Mouse (Mus musculus) testis, adult 2 months (tissue): Measurements from ENCODE around the gene Ttc1.

ENCODE experiments used
- CTCF ChIP-seq: fragments of 200-500 bp; IDR thresholded peaks from 2 replicates; pipeline ENCODE4 v1.5.1; 2012; ENCODE audit warnings: low read depth, mild to moderate bottlenecking, inconsistent platforms, low read length, moderate library complexity; ENCODE audit not compliant: control insufficient read depth, insufficient read depth, insufficient replicate concordance
- POLR2A ChIP-seq: fragments of 200-500 bp; IDR thresholded peaks from 2 replicates; pipeline ENCODE4 v1.6.1; 2012; ENCODE audit warnings: low read depth, mild to moderate bottlenecking, inconsistent platforms, low read length, moderate library complexity; ENCODE audit not compliant: control insufficient read depth

DNA sequence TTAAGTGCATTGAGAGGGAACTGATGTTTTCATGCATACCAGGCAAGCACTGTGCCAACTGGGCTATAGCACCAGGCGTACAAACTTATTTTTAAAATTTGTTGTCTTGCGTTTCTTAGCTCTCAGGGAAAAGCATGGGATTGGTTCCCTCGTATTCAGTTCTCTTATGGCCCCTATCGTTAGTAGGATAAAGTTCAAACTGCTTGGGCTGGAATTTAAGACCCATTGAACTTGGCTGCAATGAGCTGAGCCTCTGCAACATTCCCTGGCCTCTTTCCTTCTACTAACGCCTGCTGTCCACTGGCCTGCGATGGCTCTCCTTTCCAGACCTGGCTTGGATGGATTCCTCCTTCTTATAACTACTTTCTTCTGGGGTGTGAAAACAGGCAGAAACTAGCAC, 42.6 kb upstream of the Ttc1 start:
- TF ChIP-seq POLR2A (no peak), CTCF (no peak)
